Comparison of ENCODE assay signal across 13 mouse cellular contexts in the genomic region with DNA sequence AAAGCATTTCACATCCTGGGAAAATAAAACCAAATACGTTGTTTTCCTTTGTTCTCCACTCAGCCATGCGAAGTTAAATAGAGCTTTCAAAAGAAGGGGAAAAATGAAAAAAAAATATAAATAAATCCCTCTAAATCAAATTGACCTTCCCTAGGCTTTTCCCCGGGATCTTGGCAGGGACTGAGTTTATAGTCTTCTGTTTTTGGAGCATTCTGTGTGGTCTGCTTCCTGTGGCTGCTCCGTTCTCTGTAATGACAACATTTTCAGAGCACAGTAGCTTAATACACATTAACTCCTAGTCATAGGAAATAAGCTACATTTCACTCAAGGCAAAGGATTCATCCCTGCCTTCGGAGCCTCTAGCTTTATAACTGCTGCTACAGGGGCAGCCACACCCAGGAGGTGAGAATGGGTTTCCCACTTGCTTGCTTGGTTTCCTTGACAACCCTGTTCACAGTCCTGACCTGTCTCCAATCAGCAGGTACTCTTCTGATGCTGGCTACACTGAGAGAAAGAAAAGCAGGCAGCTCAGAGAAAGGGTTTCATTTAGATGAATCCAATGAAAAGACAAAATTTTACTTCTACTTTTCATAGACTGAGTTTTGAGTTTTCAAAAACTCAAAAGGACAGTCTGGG. TPM values are rescaled to one million over a fixed set of nuclear protein-coding genes. Genes with fewer than 3 reads are reported as not detected.
A peak's percentile ranks its signal among the peaks of the same experiment; 100 is the strongest.
DNase-seq lines count a peak whose midpoint lies in the region; ATAC-seq and TF ChIP-seq lines count a peak whose summit lies in the region.
"Had no signal": no experiment of that assay in that cellular context is flagged by ENCODE, and none has a peak within 500 bp of the region (broad histone marks: within the 10 kb centered on the region; RNA-seq: fewer than 3 reads in every experiment).

No protein-coding gene starts in this region.

- no peaks in the 10 kb centered on the region; the same call in 1 of the 2 replicates for H3K4me1 ChIP-seq in hindbrain, embryonic 15.5 days (replicated peaks)
- no peaks in the 10 kb centered on the region for H3K4me1 ChIP-seq in hindbrain, embryonic 14.5 days (replicated peaks; ENCODE audit: control insufficient read depth, insufficient read depth, low read length)
- 0 out of 2 replicates have a peak, but pooled peaks cover 2% of the 10 kb centered on the region for H3K4me1 ChIP-seq in lung, embryonic 15.5 days
- H3K4me1 ChIP-seq in lung, postnatal 0 days (ENCODE audit: insufficient read depth, low read depth, low read length), result no peaks in the 10 kb centered on the region
- H3K4me1 ChIP-seq in forebrain, embryonic 14.5 days (ENCODE audit: control insufficient read depth, insufficient read depth, low read length), result peaks cover 2% of the 10 kb centered on the region; the same call in 1 of the 2 replicates
- no peaks in the 10 kb centered on the region for H3K4me1 ChIP-seq in midbrain, postnatal 0 days (ENCODE audit: insufficient read depth, low read length)

- TF ChIP-seq EP300 in lung, postnatal 0 days (IDR thresholded peaks at IDR 0.05), result no peak

- TF ChIP-seq CTCF in lung, postnatal 0 days (IDR thresholded peaks at IDR 0.05), result no peak
- no peak for TF ChIP-seq CTCF in midbrain, postnatal 0 days (IDR thresholded peaks at IDR 0.05)

- H3K9ac ChIP-seq in hindbrain, embryonic 15.5 days, result 0 out of 2 replicates have a peak overlapping the region, but pooled peaks have one; percentile 13
- H3K9ac ChIP-seq in hindbrain, embryonic 14.5 days, result no peak overlapping the region
- H3K9ac ChIP-seq in lung, embryonic 15.5 days, result no peak overlapping the region
- H3K9ac ChIP-seq in lung, postnatal 0 days (replicated peaks; ENCODE audit: low read depth), result no peak overlapping the region
- H3K9ac ChIP-seq in forebrain, embryonic 14.5 days (ENCODE audit: low read length), result no peak overlapping the region
- H3K9ac ChIP-seq in midbrain, postnatal 0 days (replicated peaks; ENCODE audit: low read length, poor library complexity, severe bottlenecking), result no peak overlapping the region
- H3K9ac ChIP-seq: embryonic facial prominence, embryonic 13.5 days; limb, embryonic 12.5 days had no signal

- no peaks in the 10 kb centered on the region for H3K9me3 ChIP-seq in hindbrain, embryonic 15.5 days
- H3K9me3 ChIP-seq in hindbrain, embryonic 14.5 days (ENCODE audit: control insufficient read depth, low read length), result no peaks in the 10 kb centered on the region
- H3K9me3 ChIP-seq in lung, embryonic 15.5 days, result no peaks in the 10 kb centered on the region
- no peaks in the 10 kb centered on the region for H3K9me3 ChIP-seq in lung, postnatal 0 days (ENCODE audit: low read length)
- no peaks in the 10 kb centered on the region for H3K9me3 ChIP-seq in forebrain, embryonic 14.5 days (replicated peaks; ENCODE audit: control insufficient read depth, low read length)
- no peaks in the 10 kb centered on the region for H3K9me3 ChIP-seq in midbrain, postnatal 0 days (ENCODE audit: low read length)
- H3K9me3 ChIP-seq: embryonic facial prominence, embryonic 13.5 days; limb, embryonic 12.5 days had no signal

- no peak for DNase-seq in hindbrain, embryonic 14.5 days (ENCODE audit: low spot score)
- no peak for DNase-seq in lung, postnatal 0 days (ENCODE audit: low spot score)
- peak; percentile 44 for DNase-seq in forebrain, embryonic 14.5 days (ENCODE audit: low spot score)
- DNase-seq in midbrain, postnatal 0 days (ENCODE audit: low spot score), result peak; percentile 46
- no peak for DNase-seq in retina, embryonic 14.5 days (ENCODE audit: low spot score)
- DNase-seq: cerebellum, adult 9-11 months had no signal

- H3K36me3 ChIP-seq in hindbrain, embryonic 15.5 days, result no peaks in the 10 kb centered on the region
- no peaks in the 10 kb centered on the region for H3K36me3 ChIP-seq in hindbrain, embryonic 14.5 days (replicated peaks; ENCODE audit: control insufficient read depth, insufficient read depth)
- H3K36me3 ChIP-seq in lung, embryonic 15.5 days, result no peaks in the 10 kb centered on the region
- H3K36me3 ChIP-seq in lung, postnatal 0 days (ENCODE audit: insufficient read depth, low read length), result no peaks in the 10 kb centered on the region
- H3K36me3 ChIP-seq in forebrain, embryonic 14.5 days (ENCODE audit: control insufficient read depth, insufficient read depth, low read length), result no peaks in the 10 kb centered on the region
- H3K36me3 ChIP-seq in midbrain, postnatal 0 days (ENCODE audit: insufficient read depth, low read length), result no peaks in the 10 kb centered on the region
- H3K36me3 ChIP-seq: embryonic facial prominence, embryonic 13.5 days; limb, embryonic 12.5 days had no signal

- 0 out of 2 replicates have a peak overlapping the region, but pooled peaks have one; percentile 4 for H3K27ac ChIP-seq in hindbrain, embryonic 15.5 days (replicated peaks)
- H3K27ac ChIP-seq in hindbrain, embryonic 14.5 days, result no peak overlapping the region
- H3K27ac ChIP-seq in lung, embryonic 15.5 days, result no peak overlapping the region
- H3K27ac ChIP-seq in lung, postnatal 0 days (ENCODE audit: low read length), result no peak overlapping the region
- no peak overlapping the region for H3K27ac ChIP-seq in forebrain, embryonic 14.5 days (ENCODE audit: low read depth, low read length)
- H3K27ac ChIP-seq in midbrain, postnatal 0 days (ENCODE audit: low read depth, low read length), result no peak overlapping the region; the same call in 1 of the 2 replicates
- H3K27ac ChIP-seq: embryonic facial prominence, embryonic 13.5 days; limb, embryonic 12.5 days had no signal

- no peak overlapping the region for H3K4me2 ChIP-seq in hindbrain, embryonic 15.5 days
- no peak overlapping the region for H3K4me2 ChIP-seq in hindbrain, embryonic 14.5 days (replicated peaks)
- no peak overlapping the region for H3K4me2 ChIP-seq in lung, embryonic 15.5 days
- H3K4me2 ChIP-seq in lung, postnatal 0 days (replicated peaks; ENCODE audit: low read depth, low read length), result no peak overlapping the region; the same call in 1 of the 2 replicates
- no peak overlapping the region for H3K4me2 ChIP-seq in forebrain, embryonic 14.5 days (ENCODE audit: low read length)
- peak overlapping the region; percentile 13; the same call in 1 of the 2 replicates for H3K4me2 ChIP-seq in midbrain, postnatal 0 days (ENCODE audit: low read depth, low read length, poor library complexity, severe bottlenecking)
- H3K4me2 ChIP-seq: embryonic facial prominence, embryonic 13.5 days; limb, embryonic 12.5 days had no signal

- ATAC-seq in hindbrain, embryonic 15.5 days (ENCODE audit: low FRiP score, low read depth), result peak; percentile 68; the same call in 1 of the 2 replicates
- ATAC-seq in hindbrain, embryonic 14.5 days (ENCODE audit: low FRiP score), result no peak
- ATAC-seq in lung, embryonic 15.5 days (ENCODE audit: borderline replicate concordance, extremely low read depth, low FRiP score, low TSS enrichment), result peak; percentile 70; the same call in 1 of the 2 replicates
- ATAC-seq in lung, postnatal 0 days, result no peak
- ATAC-seq in forebrain, embryonic 14.5 days, result peak; percentile 69
- ATAC-seq in midbrain, postnatal 0 days (ENCODE audit: low FRiP score), result peak; percentile 81
- ATAC-seq in cerebellum, adult (ENCODE audit: insufficient number of reproducible peaks, low FRiP score, low TSS enrichment), result no peak
- ATAC-seq: inflammation-experienced regulatory T-cells, adult 6 months had no signal

- 33% methylated on average over 5 of the region's 5 CpGs for WGBS in hindbrain, embryonic 15.5 days
- WGBS in hindbrain, embryonic 14.5 days, result 41% methylated on average over 5 of the region's 5 CpGs
- 24% methylated on average over 5 of the region's 5 CpGs for WGBS in lung, embryonic 15.5 days
- WGBS in lung, postnatal 0 days, result 24% methylated on average over 5 of the region's 5 CpGs
- 23% methylated on average over 5 of the region's 5 CpGs for WGBS in forebrain, embryonic 14.5 days
- 28% methylated on average over 5 of the region's 5 CpGs for WGBS in midbrain, postnatal 0 days

- no peaks in the 10 kb centered on the region for H3K27me3 ChIP-seq in hindbrain, embryonic 15.5 days
- H3K27me3 ChIP-seq in hindbrain, embryonic 14.5 days (ENCODE audit: control insufficient read depth, insufficient read depth, low read length), result no peaks in the 10 kb centered on the region
- H3K27me3 ChIP-seq in lung, embryonic 15.5 days, result no peaks in the 10 kb centered on the region
- H3K27me3 ChIP-seq in lung, postnatal 0 days (replicated peaks; ENCODE audit: insufficient read depth, low read length), result no peaks in the 10 kb centered on the region
- H3K27me3 ChIP-seq in forebrain, embryonic 14.5 days (replicated peaks; ENCODE audit: control insufficient read depth, insufficient read depth, low read length), result no peaks in the 10 kb centered on the region
- no peaks in the 10 kb centered on the region for H3K27me3 ChIP-seq in midbrain, postnatal 0 days (ENCODE audit: insufficient read depth, low read length)
- H3K27me3 ChIP-seq: embryonic facial prominence, embryonic 13.5 days; limb, embryonic 12.5 days had no signal

- H3K4me3 ChIP-seq in hindbrain, embryonic 15.5 days, result no peak overlapping the region
- H3K4me3 ChIP-seq in hindbrain, embryonic 14.5 days (replicated peaks; ENCODE audit: low read length), result no peak overlapping the region
- H3K4me3 ChIP-seq in lung, embryonic 15.5 days, result no peak overlapping the region
- H3K4me3 ChIP-seq in lung, postnatal 0 days (ENCODE audit: low read depth, low read length), result no peak overlapping the region
- H3K4me3 ChIP-seq in forebrain, embryonic 14.5 days (ENCODE audit: low read depth, low read length), result no peak overlapping the region
- no peak overlapping the region for H3K4me3 ChIP-seq in midbrain, postnatal 0 days (ENCODE audit: low read depth, low read length)
- H3K4me3 ChIP-seq: embryonic facial prominence, embryonic 13.5 days; limb, embryonic 12.5 days had no signal

RNA-seq across cellular contexts. Expression of gene Dkk2, which starts 51.9 kb away (rescaled TPM):
- 1.6 and 2.3 TPM in 2 replicates for polyA plus RNA-seq in hindbrain, embryonic 15.5 days (2015; fragmentation: Nextera tagmentation; extraction: Ambion mirVana)
- 1.2 and 1.7 TPM in 2 replicates for polyA plus RNA-seq in hindbrain, embryonic 14.5 days (2014; fragmentation: Nextera tagmentation; extraction: Ambion mirVana)
- polyA plus RNA-seq in lung, embryonic 15.5 days (2015; fragmentation: Nextera tagmentation; extraction: Ambion mirVana), result 2.5 TPM in 2 replicates
- polyA plus RNA-seq in lung, postnatal 0 days (2015; fragmentation: Nextera tagmentation; extraction: Ambion mirVana), result 1.5 and 2.1 TPM in 2 replicates
- 0.79 and 1.6 TPM in 2 replicates for polyA plus RNA-seq in forebrain, embryonic 14.5 days (2014; fragmentation: Nextera tagmentation; extraction: Ambion mirVana)
- 1.2 and 1.3 TPM in 2 replicates for total RNA-seq in midbrain, postnatal 0 days (2014; rRNA removed)
- 1.3 and 1.5 TPM in 2 replicates for polyA plus RNA-seq in midbrain, postnatal 0 days (2015; fragmentation: Nextera tagmentation; extraction: Ambion mirVana)
- total RNA-seq: granulocyte monocyte progenitor cell, adult 5-6 weeks had no signal

Comparison
In these comparisons a context has a peak if more than half of its experiments do, and no peak if none do; other contexts are left out.
1. ATAC-seq: peak in hindbrain, embryonic 15.5 days (single experiment), lung, embryonic 15.5 days (single experiment), forebrain, embryonic 14.5 days (single experiment) and midbrain, postnatal 0 days (single experiment); none in hindbrain, embryonic 14.5 days (single experiment), lung, postnatal 0 days (single experiment) and cerebellum, adult (single experiment).
2. DNase-seq: peak in forebrain, embryonic 14.5 days (single experiment) and midbrain, postnatal 0 days (single experiment); none in hindbrain, embryonic 14.5 days (single experiment), lung, postnatal 0 days (single experiment) and retina, embryonic 14.5 days (single experiment).